Mouse (Mus musculus) layer of hippocampus, postnatal 10 days (tissue): ENCODE measurements around the gene Best1. TPM values are rescaled to one million over a fixed set of nuclear protein-coding genes. Genes with fewer than 3 reads are reported as not detected.

Source experiments
- DNase-seq, 2 experiments: peaks; one replicate each; pipeline ENCODE4 v3.0.0; 2021; ENCODE audit warnings: low spot score in 2 of 2
- total RNA-seq, 2 experiments: library from RNA; stranded (reverse); gene quantifications; 2 replicates each; pipeline ENCODE4 v1.2.3; 2021

Best1 gene
- total RNA-seq, 2 experiments from 2014 or later = 1.9 to 3.0 TPM

- no peak for DNase-seq
Measured at GRCm38 (mm10) chr19:9936579-9936978, 64.9 kb downstream of the Best1 start.

Other genes starting within 250 kb of the Best1 start
- not detected for gene Scgb2a2, start 154.1 kb downstream of the Best1 start, total RNA-seq
- gene Incenp, start 102.1 kb downstream of the Best1 start, total RNA-seq = 10 to 100 TPM; 16.1 to 25.7 TPM
- gene Fth1, start 21.0 kb downstream of the Best1 start, total RNA-seq = 1,000 to 10,000 TPM; 2,066 to 2,109 TPM
- 10 to 100 TPM; 13.9 to 14.5 TPM for gene Rab3il1, start within 50 bp of the Best1 start, total RNA-seq
- gene Fads3, start 39.9 kb upstream of the Best1 start, total RNA-seq = 10 to 100 TPM; 49.1 to 54.6 TPM
- 100 to 1,000 TPM; 276 to 282 TPM for gene Fads2, start 100.1 kb upstream of the Best1 start, total RNA-seq
- gene Fads1, start 181.3 kb upstream of the Best1 start, total RNA-seq = 100 to 1,000 TPM; 180 to 185 TPM
- gene Tmem258, start 202.4 kb upstream of the Best1 start, total RNA-seq = 100 to 1,000 TPM in 1 of 2 experiments, 10 to 100 TPM in 1; 90.7 to 113 TPM
- 10 to 100 TPM; 10.4 to 12.5 TPM for gene Fen1, start 202.5 kb upstream of the Best1 start, total RNA-seq
- gene Myrf, start 239.1 kb upstream of the Best1 start, total RNA-seq = 1 to 10 TPM; 8.0 to 9.5 TPM